ENCODE assay signal across 15 mouse cellular contexts in genomic region chr1:89337861-89338260, GRCm38 (mm10).
"Had no signal": no experiment of that assay in that cellular context is flagged by ENCODE, and none has a peak within 500 bp of the region (broad histone marks: within the 10 kb centered on the region; RNA-seq: fewer than 3 reads in every experiment).

No protein-coding gene starts in this region.

- H3K4me1 ChIP-seq: neural tube, embryonic 15.5 days; stomach, embryonic 15.5 days had no signal

- H3K27me3 ChIP-seq: neural tube, embryonic 15.5 days; stomach, embryonic 15.5 days had no signal

- H3K36me3 ChIP-seq: neural tube, embryonic 15.5 days; stomach, embryonic 15.5 days had no signal

- H3K4me3 ChIP-seq: neural tube, embryonic 15.5 days; stomach, embryonic 15.5 days had no signal

- H3K27ac ChIP-seq: neural tube, embryonic 15.5 days; stomach, embryonic 15.5 days; stomach, postnatal 0 days had no signal

- DNase-seq: retina, postnatal 1 day; right cerebral cortex, adult 18-20 months; right cerebral cortex, postnatal 14 days; right cerebral cortex, postnatal 25 days; right cerebral cortex, postnatal 4 days; spleen, adult 18-20 months; thymus, adult 18-20 months; thymus, adult 2 months; thymus, postnatal 14 days; thymus, postnatal 25 days; thymus, postnatal 36 days; thymus, postnatal 4 days had no signal

- H3K9me3 ChIP-seq: neural tube, embryonic 15.5 days; stomach, embryonic 15.5 days had no signal

- H3K4me2 ChIP-seq: neural tube, embryonic 15.5 days; stomach, embryonic 15.5 days had no signal

- H3K9ac ChIP-seq: neural tube, embryonic 15.5 days; stomach, embryonic 15.5 days had no signal
